Mouse (Mus musculus) Muller cell, postnatal 12 days (primary cell): ENCODE data around the gene Ddx28.

Experiments
- DNase-seq: peaks from one replicate; pipeline ENCODE4 v3.0.0-alpha.2; 2015; ENCODE audit errors: inconsistent ontology term

The Ddx28 gene

DNA sequence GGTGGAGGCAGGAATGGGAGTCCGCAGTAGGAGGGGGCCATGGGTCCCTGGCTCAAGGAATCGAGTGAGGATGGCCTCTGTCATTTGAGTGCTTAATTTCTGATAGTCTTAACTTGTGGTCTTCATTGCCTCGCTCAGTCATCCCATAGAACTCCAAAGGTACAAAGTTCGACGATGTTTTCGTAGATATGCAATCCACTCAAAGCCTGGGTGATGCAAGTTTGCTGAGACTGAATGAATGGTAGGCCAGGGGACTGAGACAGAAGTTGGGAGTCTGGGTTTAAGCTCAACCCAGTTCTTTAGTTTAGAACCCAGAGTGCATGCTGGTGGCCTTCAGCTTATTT, at the start of gene Ddx28:
Gene Ddx28, minus strand, starts transcription at position 240 of the 344 bp plus-strand sequence.
- DNase-seq, result no peak

DNA sequence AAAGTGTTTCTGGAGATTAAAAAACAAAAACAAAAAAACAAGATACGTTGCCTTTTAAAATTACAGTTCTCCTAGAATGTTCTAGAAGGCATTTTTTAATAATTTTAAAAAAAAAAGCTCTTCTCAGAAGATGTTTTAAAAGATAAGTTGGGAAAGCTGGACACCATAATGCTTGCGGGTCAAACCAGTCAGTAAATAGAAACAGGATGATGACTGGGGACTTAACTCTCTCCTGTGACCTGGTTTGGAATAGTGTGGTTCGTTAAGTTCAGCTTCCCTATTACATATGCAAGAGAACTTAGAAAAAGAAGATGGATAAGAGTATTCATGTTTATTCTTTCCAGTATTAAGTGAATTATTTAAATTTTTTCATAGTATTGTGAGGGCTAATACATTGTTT, 48.8 kb upstream of the Ddx28 start:
- peak; percentile 34 for DNase-seq

- peak; percentile 78 for DNase-seq
Measured at GRCm38 (mm10) chr8:106059613-106060371, 48.1 kb upstream of the Ddx28 start.

- DNase-seq, result peak; percentile 98
Measured at GRCm38 (mm10) chr8:106058731-106059612, 47.3 kb upstream of the Ddx28 start, which contains the start of gene Nfatc3. TSS of gene Nfatc3 (plus strand) at chr8:106058840.

GRCm38 (mm10) chr8:106056455-106056982, 44.8 kb upstream of the Ddx28 start:
- no peak for DNase-seq

DNA sequence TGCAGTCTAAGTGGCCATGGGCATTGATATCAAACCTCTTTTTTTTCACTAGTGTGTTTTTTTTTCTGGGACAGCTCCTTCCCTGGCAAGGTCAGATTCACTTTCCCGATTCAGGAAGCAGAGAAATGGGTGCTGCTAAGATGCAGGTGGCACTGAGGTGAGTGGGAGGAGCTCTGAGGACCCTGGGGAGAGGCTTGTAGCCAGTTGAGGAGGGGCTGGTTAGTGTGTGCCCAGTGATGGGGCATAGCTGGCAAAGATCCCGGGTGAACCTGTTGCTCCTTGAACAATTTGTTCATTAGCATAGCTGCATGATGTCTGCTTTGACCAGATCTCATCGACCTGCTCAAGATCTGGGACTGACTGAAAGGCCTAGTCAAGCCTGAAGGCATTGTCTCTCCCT, 43.4 kb upstream of the Ddx28 start:
- DNase-seq, result no peak

DNA sequence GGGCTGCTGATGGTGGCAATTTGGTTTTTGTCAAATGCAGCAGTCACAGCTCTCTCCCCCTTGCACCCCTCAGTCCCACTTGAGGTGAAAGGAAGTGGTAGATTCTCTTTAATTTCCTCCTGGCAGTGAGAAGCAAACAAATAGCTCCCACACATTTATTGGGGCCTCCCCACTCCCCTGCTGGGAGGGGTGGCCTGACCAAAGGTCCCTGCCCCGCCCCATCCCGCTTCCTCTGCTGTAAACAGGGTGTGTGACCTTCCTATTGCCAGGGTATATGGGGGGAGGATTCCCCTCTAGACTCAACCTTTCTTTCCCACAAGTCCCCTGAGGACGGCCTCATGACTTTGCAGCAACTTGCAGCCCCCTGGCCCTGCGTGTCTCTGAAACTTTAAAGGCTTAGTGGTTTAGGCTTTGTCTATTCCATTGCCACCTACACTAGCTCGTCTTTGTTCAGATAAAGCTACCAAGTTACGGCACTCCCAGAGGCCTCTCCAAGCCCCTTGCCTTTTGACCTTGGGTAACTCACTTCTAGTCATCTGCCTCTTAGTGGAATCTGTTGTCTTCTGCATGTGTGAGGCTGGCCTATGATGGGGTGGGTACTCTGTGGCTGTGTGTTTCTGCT, 42.6 kb upstream of the Ddx28 start:
- no peak for DNase-seq

DNA sequence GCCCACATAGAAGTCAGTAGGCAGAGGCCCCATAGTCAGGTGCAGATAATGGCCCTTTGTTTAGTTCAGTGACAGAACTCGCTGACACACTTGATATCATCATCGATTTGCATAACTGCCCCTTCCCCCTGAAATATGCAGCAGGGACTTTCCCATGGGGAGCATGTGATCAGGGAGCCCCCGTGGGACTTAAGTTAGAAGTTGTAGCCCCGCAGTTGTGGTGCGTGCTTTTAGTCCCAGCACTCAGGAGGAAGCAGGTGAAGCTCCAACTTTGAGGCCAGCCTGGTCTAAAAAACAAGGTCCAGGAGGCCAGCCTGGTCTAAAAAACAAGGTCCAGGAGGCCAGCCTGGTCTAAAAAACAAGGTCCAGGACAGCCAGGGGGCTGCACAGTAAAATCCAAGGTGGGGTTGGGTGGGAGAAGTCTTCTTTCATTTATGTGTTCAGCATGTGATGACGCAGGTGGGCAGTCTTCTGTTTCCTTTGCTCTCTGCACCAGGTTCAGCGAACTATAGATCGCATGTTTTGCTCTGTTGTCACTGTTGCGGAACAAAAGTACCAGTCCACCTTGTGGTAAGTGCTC, 40.9 kb upstream of the Ddx28 start:
- DNase-seq, result peak; percentile 36

DNA sequence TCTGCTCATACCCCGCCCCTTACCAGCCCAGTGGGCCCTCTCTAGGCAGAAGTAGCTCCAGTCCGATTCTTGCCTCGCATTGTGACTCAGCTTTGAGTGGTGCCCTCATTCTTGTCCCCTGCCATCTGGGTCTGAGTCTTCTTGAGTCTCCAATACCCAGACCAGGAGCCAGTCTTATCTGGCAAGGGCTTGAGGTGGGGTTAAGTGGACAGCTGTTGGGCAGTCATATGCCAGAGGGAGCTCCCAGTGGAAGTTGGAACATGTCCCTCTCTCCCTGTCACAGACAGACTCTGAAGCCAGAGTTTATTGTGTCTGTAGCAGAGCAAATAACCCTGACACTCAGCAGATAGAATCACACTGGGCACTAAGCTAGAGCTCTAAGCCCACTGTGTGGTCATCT, 39.4 kb upstream of the Ddx28 start:
- DNase-seq, result no peak

- no peak for DNase-seq
Measured at GRCm38 (mm10) chr8:106049840-106050239, 38.2 kb upstream of the Ddx28 start.

DNA sequence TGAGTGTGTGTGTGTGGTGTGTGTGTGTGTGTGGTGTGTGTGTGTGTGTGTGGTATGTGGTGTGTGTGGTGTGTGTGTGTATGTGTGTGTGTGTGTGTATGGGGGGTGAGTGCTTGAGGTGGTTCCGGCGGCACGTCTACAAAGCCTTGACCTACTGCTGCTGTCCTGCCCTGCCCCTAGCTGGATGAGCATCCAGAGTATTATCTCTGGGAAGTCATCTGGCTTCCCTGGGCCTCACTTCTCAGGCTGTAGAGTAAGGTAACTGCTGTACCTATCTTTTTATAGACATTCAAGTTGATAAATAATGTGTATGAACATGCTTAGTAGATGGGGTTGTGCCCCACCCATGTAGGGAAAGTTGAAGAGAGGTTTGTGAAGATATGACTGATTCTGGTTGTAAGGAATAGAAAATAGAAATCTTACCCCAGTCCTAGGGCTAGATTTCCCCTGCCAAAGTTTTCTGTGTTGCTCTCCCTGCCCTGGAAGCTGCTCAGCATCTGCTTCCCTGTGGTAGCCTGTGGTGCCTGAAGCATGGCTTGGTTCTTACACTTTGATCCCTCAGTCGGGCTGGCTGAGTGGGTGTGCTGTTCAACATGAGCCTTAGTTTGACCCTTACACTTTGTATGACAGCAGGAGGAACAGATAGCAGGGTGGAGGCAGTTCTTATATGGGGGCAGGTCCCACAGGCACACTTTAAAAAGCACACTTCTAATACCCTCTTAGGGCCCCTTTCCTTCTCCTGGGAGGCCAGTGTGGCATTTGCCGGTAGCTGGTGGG, 36.4 kb upstream of the Ddx28 start:
- DNase-seq, result no peak

DNA sequence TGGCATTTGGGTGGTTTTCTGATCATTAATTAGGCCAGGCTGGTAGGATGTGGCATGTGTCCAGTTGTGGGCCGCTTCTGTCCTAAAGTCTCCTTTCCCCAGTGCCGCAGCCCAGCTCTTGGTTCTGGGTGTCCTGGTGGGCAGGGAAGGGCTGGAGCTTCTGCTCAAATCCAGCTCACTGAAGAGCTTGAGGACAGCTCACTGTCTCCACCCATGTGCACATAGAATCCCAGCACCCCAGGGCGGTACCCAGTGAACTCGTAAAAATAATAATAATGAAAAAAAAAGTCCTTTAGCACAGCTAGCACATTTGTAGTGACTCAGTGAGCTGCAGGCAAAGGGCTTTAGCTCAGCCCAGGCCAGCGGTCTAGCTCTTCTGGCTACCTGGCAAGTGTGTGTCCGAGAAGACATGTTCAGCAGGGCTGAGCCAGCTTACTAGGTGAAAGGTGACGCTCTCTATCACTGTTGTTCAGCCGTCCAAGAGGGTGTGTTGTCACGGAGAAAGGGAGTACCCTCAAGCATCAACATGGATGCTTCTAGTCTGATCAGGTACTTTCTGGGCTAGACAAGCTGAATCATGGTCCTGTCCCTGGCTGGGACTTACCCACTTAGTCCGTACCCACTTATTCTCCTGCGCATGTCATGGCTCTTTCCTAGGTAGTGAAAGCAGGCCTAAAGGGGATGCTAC, 35.3 kb upstream of the Ddx28 start:
- no peak for DNase-seq

- no peak for DNase-seq
Measured at GRCm38 (mm10) chr8:106044151-106044550, 32.5 kb upstream of the Ddx28 start.

GRCm38 (mm10) chr8:106043055-106043454, 31.4 kb upstream of the Ddx28 start:
- no peak for DNase-seq

DNA sequence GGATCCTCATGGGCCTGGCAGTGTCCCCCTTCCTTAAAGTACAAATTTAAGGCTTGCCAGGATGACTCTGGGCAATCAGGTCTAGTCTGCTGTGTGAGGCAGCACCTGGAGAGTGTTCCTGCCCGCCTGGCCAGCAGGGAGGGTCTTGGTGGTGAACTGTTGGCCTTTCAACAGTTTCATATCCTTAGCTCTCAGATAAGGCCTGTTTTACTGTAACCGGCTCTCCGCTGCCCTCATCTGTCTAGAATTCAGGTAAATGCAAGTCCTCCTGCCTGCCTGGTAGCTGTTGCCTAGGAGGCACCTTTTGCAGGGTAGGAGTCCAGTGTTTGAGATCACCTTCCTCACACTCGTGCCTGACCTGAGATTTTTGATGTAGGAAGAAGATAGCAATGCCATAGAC, 28.5 kb upstream of the Ddx28 start:
- no peak for DNase-seq

- DNase-seq, result no peak
Measured at GRCm38 (mm10) chr8:106039605-106040004, 27.9 kb upstream of the Ddx28 start.

DNA sequence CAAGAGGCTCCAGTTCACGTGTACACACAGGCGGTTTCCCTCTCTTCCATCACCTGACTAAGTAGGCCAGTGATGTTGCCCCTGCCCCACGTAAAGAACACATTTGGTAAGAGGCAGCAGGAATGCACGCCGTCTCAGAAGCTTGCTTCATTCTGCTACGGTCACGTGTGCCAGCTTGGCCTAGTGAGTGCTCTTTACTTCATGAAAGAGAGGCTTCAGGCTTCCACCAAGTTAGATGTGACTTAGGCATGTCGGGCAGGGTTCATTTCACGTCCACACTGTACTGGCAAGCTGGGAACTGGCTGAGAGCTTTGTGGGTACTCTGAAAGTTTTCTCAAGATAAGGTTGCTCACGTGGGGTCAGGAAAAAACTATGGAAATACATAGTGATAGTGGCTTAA, 27.0 kb upstream of the Ddx28 start:
- no peak for DNase-seq

GRCm38 (mm10) chr8:106022483-106022882, 10.8 kb upstream of the Ddx28 start:
- peak; percentile 77 for DNase-seq

DNA sequence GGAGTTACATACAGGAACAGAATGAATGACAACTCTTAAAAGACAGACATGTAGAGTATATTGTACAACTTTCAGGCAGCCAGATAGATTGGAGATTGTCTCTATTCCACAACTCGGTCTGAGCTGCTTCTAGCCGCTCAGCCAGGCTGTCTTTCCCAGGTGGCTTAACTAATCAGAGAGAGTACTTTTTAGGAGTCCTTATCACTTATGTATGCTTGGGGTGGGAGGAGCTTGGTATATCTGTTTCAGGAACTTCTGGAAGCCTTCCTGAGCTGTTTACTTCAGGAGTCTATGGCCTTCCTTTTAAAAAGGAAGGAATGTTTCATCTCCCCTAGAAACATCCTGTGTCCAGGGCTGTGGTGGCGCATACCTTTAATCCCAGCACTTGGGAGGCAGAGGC, 6.4 kb upstream of the Ddx28 start:
- DNase-seq, result no peak

GRCm38 (mm10) chr8:106017130-106017529, 5.4 kb upstream of the Ddx28 start:
- DNase-seq, result no peak

DNA sequence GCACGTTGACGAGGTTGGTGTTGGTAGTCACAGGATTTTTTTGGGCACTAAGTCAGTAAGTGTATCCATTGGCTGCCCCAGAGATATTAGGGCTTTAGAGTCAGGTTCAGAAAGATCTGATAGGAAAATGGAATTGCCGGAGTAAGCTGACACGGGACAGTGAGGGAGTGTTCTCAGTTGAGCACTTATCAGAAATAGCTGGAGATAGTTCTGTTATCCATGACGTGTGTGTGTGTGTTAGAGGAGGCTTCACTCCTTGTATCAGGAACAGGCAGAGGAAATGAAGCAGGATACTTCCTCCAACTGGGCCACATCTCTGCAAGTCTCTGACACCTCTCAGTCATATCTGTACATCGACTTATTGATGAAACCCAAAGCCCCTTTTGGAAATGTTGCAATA, 4.6 kb upstream of the Ddx28 start:
- DNase-seq, result no peak
